Mouse (Mus musculus) ES-Bruce4 (cell line): ENCODE measurements around the gene Rufy2. TPM values are rescaled to one million over a fixed set of nuclear protein-coding genes. Genes with fewer than 3 reads are reported as not detected.
"Not testable (repeated sequence)": the region's sequence is repeated elsewhere in the genome, so short reads cannot be mapped to it uniquely, and the experiment has no call there.

Experiments used
- H3K27ac ChIP-seq: 2 replicates; pipeline ENCODE4 v1.5.1; 2012; ENCODE audit warnings: low read length, inconsistent platforms; ENCODE audit not compliant: insufficient read depth
- H3K27me3 ChIP-seq: 2 replicates; pipeline ENCODE4 v1.6.1; 2012; ENCODE audit warnings: mild to moderate bottlenecking, low read length, inconsistent platforms; ENCODE audit not compliant: control insufficient read depth, poor library complexity, insufficient read depth, severe bottlenecking
- H3K36me3 ChIP-seq: 2 replicates; pipeline ENCODE4 v1.6.1; 2012; ENCODE audit warnings: inconsistent platforms, mild to moderate bottlenecking, low read length, moderate library complexity; ENCODE audit not compliant: control insufficient read depth, poor library complexity, insufficient read depth, severe bottlenecking
- H3K4me1 ChIP-seq: one replicate; pipeline ENCODE4 v1.8.1; 2011; ENCODE audit warnings: low read length; ENCODE audit not compliant: control insufficient read depth, insufficient read depth
- H3K4me3 ChIP-seq: 2 replicates; pipeline ENCODE4 v1.5.1; 2011; ENCODE audit warnings: low read depth, mild to moderate bottlenecking, low read length
- H3K9ac ChIP-seq: 2 replicates; pipeline ENCODE4 v1.6.1; 2012; ENCODE audit warnings: low read depth, mild to moderate bottlenecking, inconsistent platforms; ENCODE audit not compliant: poor library complexity, severe bottlenecking
- H3K9me3 ChIP-seq: replicated peaks from 2 replicates; pipeline ENCODE4 v1.6.1; 2012; ENCODE audit warnings: mild to moderate bottlenecking, low read length, inconsistent platforms; ENCODE audit not compliant: control insufficient read depth, poor library complexity, insufficient read depth, severe bottlenecking
- CTCF ChIP-seq: IDR thresholded peaks from one replicate; pipeline ENCODE4 v1.8.1; 2011; ENCODE audit warnings: low read depth, low read length
- EP300 ChIP-seq: IDR thresholded peaks from 2 replicates; pipeline ENCODE4 v1.6.1; 2011; ENCODE audit warnings: low read depth, low read length; ENCODE audit not compliant: insufficient read depth
- POLR2A ChIP-seq: IDR thresholded peaks from one replicate; pipeline ENCODE4 v1.8.1; 2011; ENCODE audit warnings: low read length; ENCODE audit not compliant: insufficient read depth
- polyA plus RNA-seq: library from polyadenylated mRNA; stranded (reverse); fragments of >200 nt; gene quantifications from 2 replicates; pipeline ENCODE4 v1.2.4, GENCODE M21; 2011; ENCODE audit warnings: low read depth; ENCODE audit not compliant: missing spikeins, insufficient read depth, insufficient read length

Rufy2 gene
- polyA plus RNA-seq, 1 experiment: 32.0 TPM

GRCm38 (mm10) chr10:63049106-63049505 is 69.1 kb downstream of the Rufy2 start:
- TF ChIP-seq POLR2A: no peak
- no peak for TF ChIP-seq EP300
- Histone ChIP-seq H3K4me1 (no peaks in the 10 kb centered on the region), H3K4me3 (no peak overlapping the region), H3K9ac (no peak overlapping the region), H3K27me3 (no peaks in the 10 kb centered on the region), H3K9me3 (no peaks in the 10 kb centered on the region), H3K36me3 (no peaks in the 10 kb centered on the region), H3K27ac (0 out of 2 replicates have a peak overlapping the region, but pooled peaks have one; percentile 29)

GRCm38 (mm10) chr10:63051267-63051666 is 71.2 kb downstream of the Rufy2 start:
- H3K27ac ChIP-seq: no peak overlapping the region
- no peaks in the 10 kb centered on the region for H3K36me3 ChIP-seq
- no peak overlapping the region for H3K4me3 ChIP-seq
- no peaks in the 10 kb centered on the region for H3K27me3 ChIP-seq
- TF ChIP-seq POLR2A: no peak
- TF ChIP-seq EP300: no peak
- TF ChIP-seq CTCF: no peak
- H3K9ac ChIP-seq: no peak overlapping the region
- H3K9me3 ChIP-seq: no peaks in the 10 kb centered on the region
- no peaks in the 10 kb centered on the region for H3K4me1 ChIP-seq

- Histone ChIP-seq H3K27me3 (no peaks in the 10 kb centered on the region), H3K9ac (no peak overlapping the region), H3K4me3 (no peak overlapping the region), H3K4me1 (no peaks in the 10 kb centered on the region), H3K9me3 (no peaks in the 10 kb centered on the region), H3K27ac (no peak overlapping the region), H3K36me3 (no peaks in the 10 kb centered on the region)
- TF ChIP-seq EP300 (no peak), POLR2A (no peak), CTCF (no peak)
Measured at GRCm38 (mm10) chr10:63052011-63052410, 72.0 kb downstream of the Rufy2 start.

- H3K27ac ChIP-seq: no peak overlapping the region
- H3K36me3 ChIP-seq: no peaks in the 10 kb centered on the region
- no peaks in the 10 kb centered on the region for H3K27me3 ChIP-seq
- no peak overlapping the region for H3K4me3 ChIP-seq
- H3K4me1 ChIP-seq: no peaks in the 10 kb centered on the region
- no peak overlapping the region for H3K9ac ChIP-seq
- no peaks in the 10 kb centered on the region for H3K9me3 ChIP-seq
- no peak for TF ChIP-seq CTCF
- TF ChIP-seq EP300: no peak
- TF ChIP-seq POLR2A: no peak
Measured at GRCm38 (mm10) chr10:63053007-63053406, 73.0 kb downstream of the Rufy2 start.

- H3K4me3 ChIP-seq, H3K27ac ChIP-seq, H3K9ac ChIP-seq, H3K9me3 ChIP-seq, H3K36me3 ChIP-seq, H3K4me1 ChIP-seq, H3K27me3 ChIP-seq: not testable (repeated sequence)
Measured at GRCm38 (mm10) chr10:63054071-63054470, 74.0 kb downstream of the Rufy2 start.

- no peak overlapping the region for H3K27ac ChIP-seq
- H3K27me3 ChIP-seq: no peaks in the 10 kb centered on the region
- TF ChIP-seq POLR2A: no peak
- no peak for TF ChIP-seq EP300
- TF ChIP-seq CTCF: peak; percentile 59
- no peak overlapping the region for H3K4me3 ChIP-seq
- H3K4me1 ChIP-seq: no peaks in the 10 kb centered on the region
- H3K36me3 ChIP-seq: no peaks in the 10 kb centered on the region
- no peak overlapping the region for H3K9ac ChIP-seq
- H3K9me3 ChIP-seq: no peaks in the 10 kb centered on the region
Measured at GRCm38 (mm10) chr10:63054586-63054985, 74.6 kb downstream of the Rufy2 start.
